Mouse (Mus musculus) liver, embryonic 14.5 days (tissue): ENCODE results near the gene Corin.

Experiments
- CTCF ChIP-seq: IDR thresholded peaks from 2 replicates; pipeline ENCODE4 v1.5.1; 2016; ENCODE audit warnings: antibody characterized with exemption, low read depth, control low read depth
- EP300 ChIP-seq: IDR thresholded peaks from 2 replicates; pipeline ENCODE4 v1.6.1; 2016; ENCODE audit warnings: antibody characterized with exemption, low read depth

GRCm38 (mm10) chr5:72382148-72382547, 122.1 kb downstream of the Corin start:
- TF ChIP-seq CTCF (no peak), EP300 (no peak)
